Mouse (Mus musculus): ENCODE results near the gene Fhl2.
A peak's percentile ranks its signal among the peaks of the same experiment; 100 is the strongest.
"Not testable (repeated sequence)": the region's sequence is repeated elsewhere in the genome, so short reads cannot be mapped to it uniquely, and the experiment has no call there.

Fhl2 gene

GRCm38 (mm10) chr1:43192471-43192870 is 4.3 kb downstream of the Fhl2 start:
- no peak for DNase-seq (ENCODE audit: low spot score in 2 of 2)

- DNase-seq (ENCODE audit: low spot score in 2 of 2) = peak in 1 of 2 experiments; percentile 38
Measured at GRCm38 (mm10) chr1:43191078-43191477, 5.7 kb downstream of the Fhl2 start.

DNA sequence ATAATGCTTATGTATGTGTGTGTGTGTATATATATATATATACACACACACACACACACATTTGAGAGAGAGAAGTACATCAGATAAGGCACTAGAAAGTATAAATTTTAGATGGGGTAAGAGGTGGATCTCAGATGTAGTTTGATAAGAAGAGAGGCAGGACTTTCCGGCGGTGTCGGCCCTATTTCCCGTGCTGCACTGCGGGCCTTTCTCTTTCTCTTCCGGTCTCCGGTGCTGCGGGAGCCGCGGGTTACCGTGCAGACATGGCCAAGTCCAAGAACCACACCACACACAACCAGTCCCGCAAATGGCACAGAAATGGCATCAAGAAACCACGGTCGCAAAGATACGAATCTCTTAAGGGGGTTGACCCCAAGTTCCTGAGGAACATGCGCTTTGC is 7.9 kb downstream of the Fhl2 start:
- not testable (repeated sequence) for DNase-seq (ENCODE audit: low spot score in 2 of 2)

GRCm38 (mm10) chr1:43186334-43186733 is 10.4 kb downstream of the Fhl2 start:
- no peak for DNase-seq (ENCODE audit: low spot score in 2 of 2)

- no peak for DNase-seq (ENCODE audit: low spot score in 2 of 2)
Measured at GRCm38 (mm10) chr1:43180912-43181311, 15.9 kb downstream of the Fhl2 start.

DNA sequence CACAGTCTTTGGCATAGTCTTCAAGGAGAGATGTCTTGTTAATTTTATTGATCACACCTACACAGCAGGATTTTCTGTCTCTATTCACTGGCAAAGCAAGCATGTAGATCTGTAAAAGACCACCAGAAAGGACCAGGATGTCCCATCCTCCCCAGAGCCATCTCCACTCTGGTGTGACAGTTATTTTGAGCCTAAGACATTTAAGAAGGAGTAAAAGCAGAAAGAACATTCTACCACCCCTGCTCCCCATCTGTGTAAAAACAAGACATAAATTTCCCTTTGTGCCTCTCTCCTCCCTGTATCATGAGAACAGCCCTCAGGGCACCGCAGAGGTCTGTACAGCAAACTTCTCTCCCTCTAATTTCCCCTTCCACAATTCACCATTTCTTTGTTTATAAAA is 18.0 kb downstream of the Fhl2 start:
- DNase-seq (ENCODE audit: low spot score in 2 of 2) = peak in 1 of 2 experiments; percentile 35

DNA sequence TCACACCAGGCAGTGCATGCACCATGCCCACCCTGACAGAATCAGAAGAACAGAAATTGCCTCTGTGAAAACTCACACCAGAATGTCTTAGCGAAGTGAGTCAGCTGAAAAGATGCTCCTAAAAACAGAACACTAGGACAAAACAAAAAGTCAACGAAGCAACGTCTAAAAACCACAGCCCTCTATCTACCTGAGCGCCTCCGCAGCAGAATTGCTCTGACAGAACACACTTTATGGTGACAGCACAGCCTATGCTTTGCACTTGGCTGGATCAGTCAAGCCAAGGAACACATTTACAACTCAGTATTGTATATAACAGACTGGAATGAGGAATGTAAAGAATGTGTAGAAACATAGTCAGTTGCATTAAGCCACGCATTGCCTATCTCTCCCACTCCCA is 18.4 kb downstream of the Fhl2 start:
- DNase-seq (ENCODE audit: low spot score in 2 of 2) = peak; percentile 39 to 53

DNA sequence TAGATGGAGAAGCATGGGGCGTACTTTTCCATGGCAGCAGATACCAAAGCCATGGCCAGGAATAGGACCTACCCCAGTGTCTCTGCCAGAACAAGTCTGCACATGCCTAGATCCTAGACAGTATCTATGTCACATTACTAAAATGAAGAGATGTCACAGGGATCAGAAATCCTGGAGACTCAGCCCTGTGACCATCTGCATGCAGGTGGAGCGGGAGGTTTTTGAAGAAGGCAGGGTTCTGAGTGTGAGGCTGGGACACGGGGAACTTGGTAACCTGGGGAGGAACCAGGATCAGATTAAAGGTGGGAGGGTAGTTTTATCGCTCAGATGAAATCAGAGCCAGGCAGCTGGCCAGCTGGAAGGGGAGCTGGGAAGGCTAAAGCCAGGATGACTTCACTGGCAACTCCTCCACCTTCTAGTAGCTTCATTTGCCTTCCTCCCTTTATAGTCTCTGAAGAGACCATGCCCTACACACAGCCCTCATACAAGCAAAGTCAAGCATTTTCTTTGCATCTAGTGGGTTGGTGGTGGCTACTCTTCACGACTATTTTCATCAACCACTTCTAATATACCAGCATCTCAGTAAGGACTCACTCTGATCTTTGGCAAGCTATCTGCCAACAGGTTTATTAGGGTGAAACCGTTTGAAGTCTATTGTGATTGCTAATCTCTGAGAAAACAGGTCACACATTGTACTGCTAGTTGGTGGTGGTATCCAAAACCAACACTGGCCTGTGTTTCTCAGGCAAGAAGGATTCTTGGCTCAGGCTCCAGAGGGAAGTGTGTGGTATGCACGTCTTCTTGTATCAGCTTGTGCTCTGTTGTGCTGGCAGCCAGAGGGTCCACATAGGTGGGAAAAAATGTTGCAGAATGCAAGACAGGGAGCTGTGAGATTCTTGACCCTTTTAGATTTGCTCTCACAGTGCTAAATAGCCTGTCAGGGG is 23.2 kb downstream of the Fhl2 start:
- DNase-seq (ENCODE audit: low spot score in 2 of 2) = no peak

- no peak for DNase-seq (ENCODE audit: low spot score in 2 of 2)
Measured at GRCm38 (mm10) chr1:43171816-43172215, 25.0 kb downstream of the Fhl2 start.

DNA sequence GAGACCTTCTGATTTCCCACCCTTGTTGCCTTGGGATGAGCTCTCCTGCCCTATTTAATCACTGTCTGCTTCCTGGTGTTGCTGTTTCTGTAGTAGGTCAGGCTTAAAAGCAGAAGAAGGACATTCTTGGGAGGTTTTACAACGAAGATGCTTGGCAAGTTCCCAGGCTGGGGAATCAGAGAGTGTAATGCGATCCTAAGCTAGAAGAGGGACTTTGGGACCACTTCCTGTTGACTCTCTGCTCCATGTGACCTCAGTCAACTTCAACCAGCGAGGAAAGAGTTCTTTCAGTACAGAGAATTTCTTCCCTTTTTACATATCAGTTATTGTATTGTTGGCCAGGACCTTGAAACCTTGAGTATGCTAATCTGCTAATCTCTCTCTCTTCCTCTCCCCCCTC is 25.7 kb downstream of the Fhl2 start:
- DNase-seq (ENCODE audit: low spot score in 2 of 2) = no peak

GRCm38 (mm10) chr1:43169661-43170060 is 27.1 kb downstream of the Fhl2 start:
- no peak for DNase-seq (ENCODE audit: low spot score in 2 of 2)

DNA sequence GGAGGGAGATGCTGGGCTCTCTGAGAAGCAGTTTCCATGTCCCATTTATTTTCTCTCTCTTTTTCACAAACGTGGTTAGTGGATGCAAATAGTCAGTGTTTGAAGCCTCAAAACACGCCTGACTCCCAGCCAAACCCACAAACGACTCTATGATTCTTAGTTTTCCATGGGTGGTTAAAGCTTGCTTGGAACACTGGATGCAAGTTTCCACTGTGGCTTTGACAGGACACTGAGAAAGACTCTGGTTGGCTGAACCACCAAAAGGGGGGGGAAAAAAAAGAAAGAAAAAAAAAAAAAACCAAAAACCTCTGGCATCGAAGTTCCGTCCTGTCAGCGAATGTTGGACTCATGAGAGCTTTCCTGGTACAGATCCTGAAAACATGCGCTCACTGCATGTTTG is 27.6 kb downstream of the Fhl2 start:
- DNase-seq (ENCODE audit: low spot score in 2 of 2) = no peak

GRCm38 (mm10) chr1:43168618-43169017 is 28.2 kb downstream of the Fhl2 start:
- DNase-seq (ENCODE audit: low spot score in 2 of 2) = peak; percentile 34 to 40

GRCm38 (mm10) chr1:43168026-43168425 is 28.8 kb downstream of the Fhl2 start:
- DNase-seq (ENCODE audit: low spot score in 2 of 2) = no peak

GRCm38 (mm10) chr1:43164582-43164981 is 32.2 kb downstream of the Fhl2 start:
- no peak for DNase-seq (ENCODE audit: low spot score in 2 of 2)

GRCm38 (mm10) chr1:43163467-43164418 is 33.0 kb downstream of the Fhl2 start:
- DNase-seq (ENCODE audit: low spot score in 2 of 2) = peak; percentile 67 to 78

DNA sequence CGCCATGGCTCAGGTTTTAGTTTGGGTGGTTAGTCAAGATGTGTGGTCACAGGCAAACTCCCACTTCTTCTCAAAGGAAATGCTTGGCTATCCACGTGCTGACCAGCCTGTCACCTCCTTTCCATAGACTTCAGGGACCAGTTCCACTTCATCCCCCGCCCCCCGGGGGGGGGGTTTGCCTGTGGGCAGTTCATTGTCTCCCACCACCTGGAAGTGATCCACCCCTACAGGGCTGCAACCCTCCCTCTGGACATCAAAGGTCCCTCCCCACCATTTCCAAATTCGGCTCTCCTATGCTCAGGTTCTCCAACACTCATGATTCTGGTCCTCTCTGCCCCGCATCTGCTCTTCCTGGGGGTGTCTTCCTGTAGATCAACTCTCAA is 33.7 kb downstream of the Fhl2 start:
- peak in 1 of 2 experiments; percentile 20 for DNase-seq (ENCODE audit: low spot score in 2 of 2)

GRCm38 (mm10) chr1:43162394-43162793 is 34.4 kb downstream of the Fhl2 start:
- DNase-seq (ENCODE audit: low spot score in 2 of 2) = no peak

- no peak for DNase-seq (ENCODE audit: low spot score in 2 of 2)
Measured at GRCm38 (mm10) chr1:43159429-43159828, 37.4 kb downstream of the Fhl2 start.

DNA sequence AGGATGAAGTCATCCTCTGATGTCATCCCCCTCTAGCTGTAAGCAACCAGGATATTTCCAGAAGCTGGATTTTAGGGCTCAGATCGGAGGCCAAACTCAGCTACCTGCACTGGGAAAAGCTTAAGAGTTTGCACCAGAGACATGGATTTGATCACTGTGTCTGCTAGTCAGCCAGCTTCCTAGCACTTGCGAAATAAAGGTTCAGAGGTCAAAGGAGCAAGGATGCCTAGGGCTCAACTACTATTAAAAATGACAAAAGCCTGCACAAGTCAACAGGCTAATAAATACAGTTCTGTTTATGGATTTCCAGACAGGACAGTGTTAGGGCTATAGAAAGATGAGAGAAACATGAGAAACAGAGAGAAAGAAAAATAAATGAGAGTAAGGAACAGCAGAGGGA is 38.9 kb downstream of the Fhl2 start:
- no peak for DNase-seq (ENCODE audit: low spot score in 2 of 2)

GRCm38 (mm10) chr1:43154491-43154890 is 42.3 kb downstream of the Fhl2 start:
- no peak for DNase-seq (ENCODE audit: low spot score in 2 of 2)

DNA sequence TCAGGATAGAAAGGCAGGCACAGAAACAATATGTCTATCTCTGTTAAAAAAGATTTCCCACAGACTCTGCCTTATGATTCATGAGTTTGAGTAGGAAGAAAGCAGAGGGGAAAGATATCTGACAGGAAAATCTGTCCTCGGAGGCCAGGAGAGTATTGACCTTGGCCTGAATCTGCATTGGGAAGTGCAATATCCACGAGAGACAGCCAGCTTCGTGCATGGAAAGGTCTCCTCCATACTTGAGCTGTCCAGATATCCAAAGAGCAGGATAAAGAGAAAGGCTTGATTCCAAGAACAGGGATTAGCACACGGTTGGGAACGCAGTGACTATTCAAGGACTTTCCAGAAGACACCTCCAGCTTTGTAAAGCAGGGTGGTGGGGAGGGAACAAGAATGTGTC is 43.2 kb downstream of the Fhl2 start:
- no peak for DNase-seq (ENCODE audit: low spot score in 2 of 2)

Data from right cerebral cortex, adult 2 months (tissue).